28 mouse cellular contexts compared by ENCODE assay signal in genomic region chr3:79001754-79002153, GRCm38 (mm10).
DNase-seq lines count a peak whose midpoint lies in the region; ATAC-seq and TF ChIP-seq lines count a peak whose summit lies in the region.
"Had no signal": no experiment of that assay in that cellular context is flagged by ENCODE, and none has a peak within 500 bp of the region (broad histone marks: within the 10 kb centered on the region; RNA-seq: fewer than 3 reads in every experiment).

No protein-coding gene starts in this region.

- H3K9me3 ChIP-seq in MEL (replicated peaks; ENCODE audit: insufficient read depth, low read length), result no peaks in the 10 kb centered on the region
- H3K9me3 ChIP-seq: embryonic facial prominence, embryonic 10.5 days; embryonic facial prominence, embryonic 12.5 days; forebrain, embryonic 13.5 days; forebrain, embryonic 15.5 days; G1E had no signal

- TF ChIP-seq RAD21 in MEL (IDR thresholded peaks at IDR 0.05; ENCODE audit: low read depth, low read length), result no peak

- H3K4me3 ChIP-seq in MEL (ENCODE audit: control insufficient read depth in 1 of 2, insufficient read depth in 1 of 2, low read depth in 2 of 2, low read length in 2 of 2) (peak overlapping the region; percentile 13 to 61), macrophage (ENCODE audit: inconsistent target) (no peak overlapping the region)
- H3K4me3 ChIP-seq: embryonic facial prominence, embryonic 10.5 days; embryonic facial prominence, embryonic 12.5 days; forebrain, embryonic 13.5 days; forebrain, embryonic 15.5 days had no signal

- TF ChIP-seq POLR2A in MEL (IDR thresholded peaks at IDR 0.05; ENCODE audit: control insufficient read depth in 1 of 2, insufficient read depth in 1 of 2, low read depth in 1 of 2, low read length in 2 of 2, poor library complexity in 1 of 2), result no peak

- H3K79me2 ChIP-seq in MEL (ENCODE audit: control insufficient read depth, insufficient read depth, low read length, poor library complexity) (no peaks in the 10 kb centered on the region), macrophage (ENCODE audit: inconsistent target) (no peaks in the 10 kb centered on the region)

- TF ChIP-seq CTCF in MEL (IDR thresholded peaks at IDR 0.05 in 2 of 3, conservative IDR thresholded peaks at IDR 0.05 in 1 of 3; ENCODE audit: control insufficient read depth in 1 of 3, insufficient read depth in 1 of 3, low read depth in 2 of 3, low read length in 3 of 3, poor library complexity in 1 of 3, severe bottlenecking in 1 of 3), result no peak

- H3K36me3 ChIP-seq in MEL (ENCODE audit: control insufficient read depth in 1 of 2, insufficient read depth in 2 of 2, low read length in 2 of 2), result peaks cover 0 to 27% of the 10 kb centered on the region in 2 experiments; a peak in 2 of 4 replicates
- H3K36me3 ChIP-seq in macrophage (ENCODE audit: inconsistent target), result no peaks in the 10 kb centered on the region
- H3K36me3 ChIP-seq: embryonic facial prominence, embryonic 10.5 days; embryonic facial prominence, embryonic 12.5 days; forebrain, embryonic 15.5 days; G1E had no signal

- peak overlapping the region; percentile 92 for H3K27ac ChIP-seq in MEL (ENCODE audit: control insufficient read depth, low read depth, low read length)
- H3K27ac ChIP-seq in macrophage, result peak overlapping the region; percentile 25; the same call in 1 of the 2 replicates
- H3K27ac ChIP-seq: embryonic facial prominence, embryonic 10.5 days; embryonic facial prominence, embryonic 12.5 days; forebrain, embryonic 13.5 days; forebrain, embryonic 15.5 days had no signal

- 68% methylated on average over 4 of the region's 4 CpGs for WGBS in macrophage (ENCODE audit: missing documents)

- H3K4me1 ChIP-seq in MEL (ENCODE audit: control insufficient read depth in 1 of 2, insufficient read depth in 2 of 2, low read length in 2 of 2), result peaks cover 20 to 29% of the 10 kb centered on the region in 2 experiments
- H3K4me1 ChIP-seq: embryonic facial prominence, embryonic 12.5 days; forebrain, embryonic 13.5 days; forebrain, embryonic 15.5 days had no signal

- DNase-seq in 416B (ENCODE audit: low read depth) (peak; percentile 68), MEL (ENCODE audit: low read depth, low spot score) (peak; percentile 75)
- no peak for DNase-seq in c-Kit-positive CD71-positive TER-119-positive erythroid progenitor cells, embryonic 14.5 days (ENCODE audit: low spot score)
- no peak for DNase-seq in right cerebral cortex, adult 2 months (ENCODE audit: low spot score in 2 of 2)
- DNase-seq in layer of hippocampus, postnatal 10 days (ENCODE audit: low spot score in 2 of 2), result no peak
- DNase-seq in testis, postnatal 14 days (ENCODE audit: low spot score), result no peak
- DNase-seq: adrenal gland, adult 8-10 months; adrenal gland, postnatal 14 days; adrenal gland, postnatal 36 days; B cell, adult 2 months; cerebellum, adult 11 months; cerebellum, adult 18-20 months; cerebellum, adult 8-10 months; cerebellum, adult 9-11 months; cerebellum, postnatal 14 days; cerebellum, postnatal 36 days; forebrain, postnatal 0 days had no signal

- H3K27me3 ChIP-seq in MEL (ENCODE audit: control insufficient read depth in 1 of 2, insufficient read depth in 2 of 2, low read length in 2 of 2), result no peaks in the 10 kb centered on the region
- H3K27me3 ChIP-seq: CH12.LX; embryonic facial prominence, embryonic 12.5 days; forebrain, embryonic 13.5 days; forebrain, embryonic 15.5 days; Patski had no signal

- TF ChIP-seq EP300 in MEL (IDR thresholded peaks at IDR 0.05; ENCODE audit: low read depth in 1 of 2, low read length in 2 of 2), result peak; percentile 61 to 68; a peak in 3 of 4 replicates

- peak; percentile 50 for ATAC-seq in common myeloid progenitor, adult 5-6 weeks (replicated peaks; ENCODE audit: low read depth, poor library complexity, severe bottlenecking)
- ATAC-seq: activated CD4-positive, CD25-positive, alpha-beta regulatory T cell, adult 4 months; CD4-positive, CD25-positive, alpha-beta regulatory T cell, adult 4 months; forebrain, embryonic 13.5 days; forebrain, embryonic 15.5 days; forebrain, postnatal 0 days; Patski had no signal

- H3K9ac ChIP-seq in MEL (ENCODE audit: control insufficient read depth, low read depth, low read length, poor library complexity, severe bottlenecking), result no peak overlapping the region
- H3K9ac ChIP-seq: embryonic facial prominence, embryonic 12.5 days; forebrain, embryonic 13.5 days; forebrain, embryonic 15.5 days; forebrain, postnatal 0 days had no signal

TF ChIP-seq in MEL, 35 proteins besides CTCF, POLR2A, EP300 and RAD21:
- TF ChIP-seq TCF12 (IDR thresholded peaks at IDR 0.05; ENCODE audit: low read depth, low read length) (0 out of 2 replicates have a peak, but pooled peaks have one; percentile 25), MXI1 (IDR thresholded peaks at IDR 0.05; ENCODE audit: low read depth, low read length) (no peak), ZKSCAN1 (IDR thresholded peaks at IDR 0.05; ENCODE audit: low read depth, low read length) (no peak), MAX (IDR thresholded peaks at IDR 0.05; ENCODE audit: low read length) (no peak), ZNF384 (IDR thresholded peaks at IDR 0.05; ENCODE audit: low read depth, low read length) (no peak), TAL1 (IDR thresholded peaks at IDR 0.05; ENCODE audit: low read length) (no peak), ETS1 (IDR thresholded peaks at IDR 0.05; ENCODE audit: low read depth, low read length) (peak; percentile 68), MYB (IDR thresholded peaks at IDR 0.05; ENCODE audit: low read depth, low read length) (no peak), POLR2AphosphoS5 (IDR thresholded peaks at IDR 0.05; ENCODE audit: borderline replicate concordance, low read depth, low read length) (no peak), NELFE (IDR thresholded peaks at IDR 0.05; ENCODE audit: low read depth, low read length) (no peak), ZMIZ1 (IDR thresholded peaks at IDR 0.05; ENCODE audit: low read depth, low read length) (no peak), MAFK (IDR thresholded peaks at IDR 0.05; ENCODE audit: borderline replicate concordance, low read depth, low read length) (0 out of 2 replicates have a peak, but pooled peaks have one; percentile 37), MAZ (IDR thresholded peaks at IDR 0.05; ENCODE audit: low read depth, low read length) (no peak), ELF1 (IDR thresholded peaks at IDR 0.05; ENCODE audit: low read depth, low read length) (no peak), GABPA (IDR thresholded peaks at IDR 0.05; ENCODE audit: low read depth, low read length) (peak; percentile 65; the same call in 1 of the 2 replicates), MYC (IDR thresholded peaks at IDR 0.05; ENCODE audit: low read depth, low read length) (no peak), E2F4 (IDR thresholded peaks at IDR 0.05; ENCODE audit: borderline replicate concordance, low read depth, low read length) (no peak), CHD2 (IDR thresholded peaks at IDR 0.05; ENCODE audit: low read length) (no peak), POLR2AphosphoS2 (IDR thresholded peaks at IDR 0.05; ENCODE audit: low read length) (no peak), CHD1 (IDR thresholded peaks at IDR 0.05; ENCODE audit: low read depth, low read length) (no peak), RCOR1 (IDR thresholded peaks at IDR 0.05; ENCODE audit: low read depth, low read length) (peak; percentile 65), USF1 (IDR thresholded peaks at IDR 0.05; ENCODE audit: low read depth, low read length) (no peak), ZC3H11A (IDR thresholded peaks at IDR 0.05; ENCODE audit: low read depth, low read length) (no peak), SMC3 (IDR thresholded peaks at IDR 0.05; ENCODE audit: low read depth, low read length) (no peak), USF2 (IDR thresholded peaks at IDR 0.05; ENCODE audit: borderline replicate concordance in 1 of 2, insufficient read depth in 1 of 2, low read depth in 1 of 2, low read length in 2 of 2) (no peak), BHLHE40 (IDR thresholded peaks at IDR 0.05; ENCODE audit: borderline replicate concordance, low read depth, low read length) (0 out of 2 replicates have a peak, but pooled peaks have one; percentile 28), HCFC1 (IDR thresholded peaks at IDR 0.05; ENCODE audit: low read depth, low read length) (no peak), SIN3A (IDR thresholded peaks at IDR 0.05; ENCODE audit: low read length) (peak; percentile 1; the same call in 1 of the 2 replicates), NRF1 (IDR thresholded peaks at IDR 0.05; ENCODE audit: insufficient read depth, low read depth, low read length, poor library complexity, severe bottlenecking) (no peak), KAT2A (conservative IDR thresholded peaks at IDR 0.05; ENCODE audit: low read depth, low read length) (no peak), UBTF (IDR thresholded peaks at IDR 0.05; ENCODE audit: borderline replicate concordance, insufficient read depth, low read depth, low read length) (no peak), MEF2A (IDR thresholded peaks at IDR 0.05; ENCODE audit: extremely low read depth, insufficient replicate concordance, low read depth, low read length, poor library complexity, severe bottlenecking) (no peak), JUND (IDR thresholded peaks at IDR 0.05; ENCODE audit: low read depth, low read length) (0 out of 2 replicates have a peak, but pooled peaks have one; percentile 33), GATA1 (IDR thresholded peaks at IDR 0.05; ENCODE audit: low read depth, low read length) (peak; percentile 36), TBP (IDR thresholded peaks at IDR 0.05; ENCODE audit: low read depth, low read length) (no peak)

Comparison
In these comparisons a context has a peak if more than half of its experiments do, and no peak if none do; other contexts are left out.
1. DNase-seq: peak in 416B (single experiment) and MEL (single experiment); none in c-Kit-positive CD71-positive TER-119-positive erythroid progenitor cells, embryonic 14.5 days (single experiment), right cerebral cortex, adult 2 months (0 of 2), layer of hippocampus, postnatal 10 days (0 of 2) and testis, postnatal 14 days (single experiment).